In genomic region chr7:98389656-98390055, GRCm38 (mm10) we compare ENCODE assay signal across 25 mouse cellular contexts. TPM values are rescaled to one million over a fixed set of nuclear protein-coding genes. Genes with fewer than 3 reads are reported as not detected.
A peak's percentile ranks its signal among the peaks of the same experiment; 100 is the strongest.
DNase-seq lines count a peak whose midpoint lies in the region; ATAC-seq and TF ChIP-seq lines count a peak whose summit lies in the region.
"Had no signal": no experiment of that assay in that cellular context is flagged by ENCODE, and none has a peak within 500 bp of the region (broad histone marks: within the 10 kb centered on the region; RNA-seq: fewer than 3 reads in every experiment).

No protein-coding gene starts in this region.

- H3K4me3 ChIP-seq in hindbrain, embryonic 13.5 days = no peak overlapping the region
- H3K4me3 ChIP-seq in hindbrain, embryonic 11.5 days (ENCODE audit: low read depth, low read length) = no peak overlapping the region
- H3K4me3 ChIP-seq in C2C12 (ENCODE audit: insufficient read depth, poor library complexity, severe bottlenecking) = no peak overlapping the region
- H3K4me3 ChIP-seq: forebrain, embryonic 12.5 days; hindbrain, embryonic 12.5 days; intestine, embryonic 15.5 days; limb, embryonic 10.5 days; limb, embryonic 15.5 days; liver, embryonic 15.5 days had no signal

- 0 out of 2 replicates have a peak overlapping the region, but pooled peaks have one; percentile 24 for H3K27ac ChIP-seq in hindbrain, embryonic 13.5 days
- H3K27ac ChIP-seq in hindbrain, embryonic 11.5 days (ENCODE audit: low read depth, low read length) = no peak overlapping the region
- H3K27ac ChIP-seq: forebrain, embryonic 12.5 days; hindbrain, embryonic 12.5 days; intestine, embryonic 15.5 days; limb, embryonic 10.5 days; limb, embryonic 15.5 days; liver, embryonic 15.5 days had no signal

- no peak overlapping the region for H3K9ac ChIP-seq in hindbrain, embryonic 13.5 days
- H3K9ac ChIP-seq in hindbrain, embryonic 11.5 days (ENCODE audit: low read depth, low read length) = no peak overlapping the region
- H3K9ac ChIP-seq: forebrain, embryonic 12.5 days; hindbrain, embryonic 12.5 days; intestine, embryonic 15.5 days; limb, embryonic 15.5 days; liver, embryonic 15.5 days; lung, embryonic 14.5 days had no signal

- H3K4me2 ChIP-seq in hindbrain, embryonic 13.5 days = no peak overlapping the region
- no peak overlapping the region for H3K4me2 ChIP-seq in hindbrain, embryonic 11.5 days (replicated peaks; ENCODE audit: low read depth, low read length)
- H3K4me2 ChIP-seq: forebrain, embryonic 12.5 days; hindbrain, embryonic 12.5 days; intestine, embryonic 15.5 days; limb, embryonic 15.5 days; liver, embryonic 15.5 days; lung, embryonic 14.5 days had no signal

- DNase-seq in hindbrain, embryonic 11.5 days (ENCODE audit: low spot score) = no peak
- DNase-seq in kidney, adult 8-10 months = peak; percentile 55 to 68
- no peak for DNase-seq in kidney, adult 18-20 months
- peak; percentile 30 for DNase-seq in kidney, postnatal 10 days
- DNase-seq in left cerebral cortex, adult 9 months (ENCODE audit: low spot score in 2 of 2) = no peak
- DNase-seq: adrenal gland, postnatal 25 days; cerebellum, adult 11-12 months; cerebellum, adult 9-11 months; heart, postnatal 14 days; lung, embryonic 14.5 days; lung, postnatal 14 days; spleen, adult 18-20 months; thymus, adult 2 months; thymus, postnatal 36 days had no signal

- WGBS in hindbrain, embryonic 13.5 days = 88% methylated on average over 9 of the region's 9 CpGs
- WGBS in hindbrain, embryonic 11.5 days = 83% methylated on average over 9 of the region's 9 CpGs

- no peaks in the 10 kb centered on the region for H3K9me3 ChIP-seq in hindbrain, embryonic 13.5 days
- H3K9me3 ChIP-seq in hindbrain, embryonic 11.5 days (ENCODE audit: control insufficient read depth, low read length) = no peaks in the 10 kb centered on the region
- H3K9me3 ChIP-seq: forebrain, embryonic 12.5 days; hindbrain, embryonic 12.5 days; intestine, embryonic 15.5 days; limb, embryonic 10.5 days; limb, embryonic 15.5 days; liver, embryonic 15.5 days had no signal

- H3K36me3 ChIP-seq in hindbrain, embryonic 13.5 days = no peaks in the 10 kb centered on the region
- H3K36me3 ChIP-seq in hindbrain, embryonic 11.5 days (ENCODE audit: control insufficient read depth, insufficient read depth, low read length) = no peaks in the 10 kb centered on the region
- no peaks in the 10 kb centered on the region for H3K36me3 ChIP-seq in C2C12 (ENCODE audit: control insufficient read depth, insufficient read depth)
- H3K36me3 ChIP-seq: forebrain, embryonic 12.5 days; hindbrain, embryonic 12.5 days; intestine, embryonic 15.5 days; limb, embryonic 10.5 days; limb, embryonic 15.5 days; liver, embryonic 15.5 days had no signal

- no peak overlapping the region for H3ac ChIP-seq in C2C12 (ENCODE audit: control insufficient read depth, insufficient read length, low read depth)

- H3K79me3 ChIP-seq in C2C12 (ENCODE audit: low read depth) = no peaks in the 10 kb centered on the region

- 0 out of 2 replicates have a peak, but pooled peaks cover 2% of the 10 kb centered on the region for H3K27me3 ChIP-seq in hindbrain, embryonic 13.5 days
- H3K27me3 ChIP-seq in hindbrain, embryonic 11.5 days (ENCODE audit: control insufficient read depth, insufficient read depth, low read length) = no peaks in the 10 kb centered on the region
- H3K27me3 ChIP-seq in C2C12 (ENCODE audit: control insufficient read depth, insufficient read depth, insufficient read length) = no peaks in the 10 kb centered on the region
- H3K27me3 ChIP-seq: forebrain, embryonic 12.5 days; hindbrain, embryonic 12.5 days; intestine, embryonic 15.5 days; limb, embryonic 15.5 days; liver, embryonic 15.5 days had no signal

- TF ChIP-seq CTCF in C2C12 (IDR thresholded peaks at IDR 0.05; ENCODE audit: control insufficient read depth, insufficient read depth, insufficient read length) = no peak

- H3K79me2 ChIP-seq in C2C12 (ENCODE audit: control insufficient read depth, insufficient read depth) = no peaks in the 10 kb centered on the region

- ATAC-seq in hindbrain, embryonic 13.5 days (ENCODE audit: low FRiP score) = no peak
- no peak for ATAC-seq in hindbrain, embryonic 11.5 days (ENCODE audit: low FRiP score)
- ATAC-seq: intestine, embryonic 15.5 days had no signal

- H3K4me1 ChIP-seq in hindbrain, embryonic 13.5 days (replicated peaks) = peaks cover 14% of the 10 kb centered on the region
- H3K4me1 ChIP-seq in hindbrain, embryonic 11.5 days (replicated peaks; ENCODE audit: control insufficient read depth, insufficient read depth, low read length) = no peaks in the 10 kb centered on the region
- H3K4me1 ChIP-seq: forebrain, embryonic 12.5 days; hindbrain, embryonic 12.5 days; liver, embryonic 15.5 days had no signal

TF ChIP-seq in C2C12, 6 proteins besides CTCF, POLR2A, EP300 and RAD21:
- peak; percentile 19 for TF ChIP-seq USF1 (IDR thresholded peaks at IDR 0.05; ENCODE audit: low read depth)
- no peak for TF ChIP-seq MYOG (IDR thresholded peaks at IDR 0.05; ENCODE audit: control insufficient read depth, extremely low read depth, insufficient read length)
- TF ChIP-seq FOSL1 (IDR thresholded peaks at IDR 0.05; ENCODE audit: insufficient read depth, low read length, poor library complexity, severe bottlenecking) = no peak
- no peak for TF ChIP-seq MAX (IDR thresholded peaks at IDR 0.05)
- no peak for TF ChIP-seq CEBPB (IDR thresholded peaks at IDR 0.05; ENCODE audit: low read depth)

RNA-seq across cellular contexts. Expression of gene Tsku, which starts 28.5 kb away (rescaled TPM):
- polyA plus RNA-seq in hindbrain, embryonic 13.5 days (2015; fragmentation: Nextera tagmentation; extraction: Ambion mirVana) = 9.1 and 10.3 TPM in 2 replicates
- polyA plus RNA-seq in hindbrain, embryonic 11.5 days (2014; fragmentation: Nextera tagmentation; extraction: Ambion mirVana) = 6.7 and 9.1 TPM in 2 replicates
- 9.6 TPM for polyA plus RNA-seq in C2C12 (2012; fragmentation: generic; extraction: Trizol)

RNA-seq across cellular contexts. Expression of gene Gucy2d, which starts 50.6 kb away (rescaled TPM):
- 0.10 TPM in 1 of 2 replicates, not detected in the other for polyA plus RNA-seq in hindbrain, embryonic 13.5 days (2015; fragmentation: Nextera tagmentation; extraction: Ambion mirVana)
- polyA plus RNA-seq in hindbrain, embryonic 11.5 days (2014; fragmentation: Nextera tagmentation; extraction: Ambion mirVana) = not detected in 2 replicates
- not detected for polyA plus RNA-seq in C2C12 (2012; fragmentation: generic; extraction: Trizol)
- polyA plus RNA-seq: forebrain, embryonic 12.5 days; gonadal fat pad, adult 2 months; heart, embryonic 14.5 days; limb, embryonic 15.5 days; liver, embryonic 15.5 days; lung, embryonic 14.5 days; midbrain, embryonic 14.5 days had no signal

Comparison
In these comparisons a context has a peak if more than half of its experiments do, and no peak if none do; other contexts are left out.
1. DNase-seq: peak in kidney, adult 8-10 months (2 of 2) and kidney, postnatal 10 days (single experiment); none in hindbrain, embryonic 11.5 days (single experiment), kidney, adult 18-20 months (single experiment) and left cerebral cortex, adult 9 months (0 of 2).